In the genomic region with DNA sequence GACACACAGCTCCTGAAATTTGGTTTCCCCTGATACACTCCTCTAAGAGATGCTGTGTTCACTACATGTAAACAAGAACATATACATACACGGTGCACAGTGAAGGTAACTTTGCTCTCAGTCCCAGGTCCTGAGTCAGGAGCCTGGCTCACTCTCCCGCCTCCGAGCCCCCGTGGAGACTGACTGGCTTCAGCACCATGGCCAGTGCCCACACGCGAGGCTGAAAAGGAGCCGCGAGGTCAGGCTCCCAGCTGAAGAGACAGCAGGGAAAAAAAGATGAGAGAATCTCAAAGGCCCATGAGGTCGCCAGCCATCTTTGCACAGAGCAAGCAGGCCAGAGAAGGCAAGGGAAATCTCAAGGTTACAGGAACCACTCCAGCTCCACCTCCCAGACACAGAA, we compare ENCODE assay signal across 9 mouse cellular contexts. TPM values are rescaled to one million over a fixed set of nuclear protein-coding genes. Genes with fewer than 3 reads are reported as not detected.
DNase-seq lines count a peak whose midpoint lies in the region; ATAC-seq lines count a peak whose summit lies in the region.
"Had no signal": no experiment of that assay in that cellular context is flagged by ENCODE, and none has a peak within 500 bp of the region (broad histone marks: within the 10 kb centered on the region; RNA-seq: fewer than 3 reads in every experiment).

No protein-coding gene starts in this region.

- intact Hi-C loops in left cerebral cortex, postnatal 4 days (cut with DNase I) = no loop called here
- intact Hi-C loops in left cerebral cortex, postnatal 25 days (cut with DNase I) = no loop called here

- peak; percentile 13 for DNase-seq in left cerebral cortex, postnatal 4 days
- no peak for DNase-seq in left cerebral cortex, adult 11 months (ENCODE audit: low spot score)
- DNase-seq in R1 (ENCODE audit: low read depth, low spot score) = peak; percentile 80
- DNase-seq in embryo, embryonic 10.5 days (ENCODE audit: low spot score) = peak; percentile 76
- no peak for DNase-seq in left cerebral cortex, postnatal 25 days (ENCODE audit: low spot score in 2 of 2)
- no peak for DNase-seq in left cerebral cortex, adult 9 months (ENCODE audit: low spot score in 2 of 2)

- ATAC-seq in megakaryocyte progenitor cell, adult 5-6 weeks (replicated peaks; ENCODE audit: poor library complexity) = peak; percentile 80
- ATAC-seq in erythroblast, adult 5-6 weeks (replicated peaks; ENCODE audit: low FRiP score, poor library complexity, severe bottlenecking) = no peak

RNA-seq across cellular contexts. Expression of gene 3100002H09Rik, which starts 22.7 kb away (rescaled TPM):
- 1 to 10 TPM in 1 of 2 experiments, under 1 TPM in 1; 0.99 to 1.5 TPM for total RNA-seq in left cerebral cortex, postnatal 4 days (2021)
- total RNA-seq in megakaryocyte progenitor cell, adult 5-6 weeks (2015) = not detected in 2 replicates
- not detected in 2 replicates for total RNA-seq in megakaryocyte progenitor cell, adult 5-6 weeks (2017)
- total RNA-seq in left cerebral cortex, postnatal 25 days (2021) = 1 to 10 TPM in 1 of 2 experiments, under 1 TPM in 1; 0.44 to 1.1 TPM
- not detected in 2 replicates for total RNA-seq in erythroblast, adult 5-6 weeks (2015; ENCODE audit: low replicate concordance)
- total RNA-seq in erythroblast, adult 5-6 weeks (2017; ENCODE audit: low replicate concordance) = not detected in 2 replicates
- total RNA-seq: adrenal gland, postnatal 4 days had no signal

RNA-seq across cellular contexts. Expression of gene Pou3f1, which starts 23.3 kb away (rescaled TPM):
- total RNA-seq in left cerebral cortex, postnatal 4 days (2021) = 10 to 100 TPM; 42.4 to 52.0 TPM
- total RNA-seq in megakaryocyte progenitor cell, adult 5-6 weeks (2015) = 0.05 TPM in 1 of 2 replicates, not detected in the other
- not detected in 2 replicates for total RNA-seq in megakaryocyte progenitor cell, adult 5-6 weeks (2017)
- total RNA-seq in left cerebral cortex, postnatal 25 days (2021) = 10 to 100 TPM; 18.2 to 18.3 TPM
- not detected in 2 replicates for total RNA-seq in erythroblast, adult 5-6 weeks (2015; ENCODE audit: low replicate concordance)
- total RNA-seq in erythroblast, adult 5-6 weeks (2017; ENCODE audit: low replicate concordance) = not detected in 2 replicates

Comparison
In these comparisons a context has a peak if more than half of its experiments do, and no peak if none do; other contexts are left out.
1. DNase-seq: peak in left cerebral cortex, postnatal 4 days (single experiment), R1 (single experiment) and embryo, embryonic 10.5 days (single experiment); none in left cerebral cortex, adult 11 months (single experiment), left cerebral cortex, postnatal 25 days (0 of 2) and left cerebral cortex, adult 9 months (0 of 2).
2. RNA of gene Pou3f1, which starts 23.3 kb away (total RNA-seq): 42.4 to 52.0 TPM in left cerebral cortex, postnatal 4 days and 18.2 to 18.3 TPM in left cerebral cortex, postnatal 25 days; 0.05 TPM in megakaryocyte progenitor cell, adult 5-6 weeks and not detected in erythroblast, adult 5-6 weeks; every median in the first group is over 10 times any median in the second.